Comparison of ENCODE assay signal across 26 mouse cellular contexts in the genomic region with DNA sequence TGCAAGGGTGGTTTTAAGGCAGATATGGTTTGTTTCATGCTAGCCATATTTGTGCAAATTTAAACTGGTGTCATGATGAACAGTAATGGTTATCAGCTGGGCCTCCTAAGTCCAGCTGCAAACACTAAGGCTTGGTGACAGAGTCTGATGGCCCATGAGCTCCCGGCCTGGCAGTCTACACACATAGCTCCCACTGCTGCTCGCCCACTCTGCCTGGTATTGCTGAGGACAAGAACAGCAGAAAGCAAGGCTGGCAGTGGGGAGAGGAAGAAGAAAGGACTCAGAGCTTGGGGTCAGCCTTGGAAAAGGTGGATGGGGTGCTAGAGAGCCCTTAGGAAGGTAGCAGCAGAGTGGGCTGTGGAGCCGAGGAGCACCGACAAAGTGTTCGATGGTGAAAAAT. TPM values are rescaled to one million over a fixed set of nuclear protein-coding genes. Genes with fewer than 3 reads are reported as not detected.
DNase-seq lines count a peak whose midpoint lies in the region; ATAC-seq and TF ChIP-seq lines count a peak whose summit lies in the region.
"Had no signal": no experiment of that assay in that cellular context is flagged by ENCODE, and none has a peak within 500 bp of the region (broad histone marks: within the 10 kb centered on the region; RNA-seq: fewer than 3 reads in every experiment).

No protein-coding gene starts in this region.

- intact Hi-C loops in left cerebral cortex, adult 2 months (cut with DNase I): no loop called here
- intact Hi-C loops in left cerebral cortex, postnatal 10 days (cut with DNase I): no loop called here

- ATAC-seq in frontal cortex, adult (ENCODE audit: low TSS enrichment): peak; percentile 51
- ATAC-seq: activated CD4-positive, CD25-positive, alpha-beta regulatory T cell, adult 4 months; CD4-positive, CD25-positive, alpha-beta regulatory T cell, adult 4 months; forebrain, embryonic 14.5 days; forebrain, embryonic 16.5 days; Patski had no signal

- no peak for TF ChIP-seq CTCF in left cerebral cortex, adult 2 months (IDR thresholded peaks at IDR 0.05)

- H3K27ac ChIP-seq in left cerebral cortex, adult 2 months: peak overlapping the region; percentile 84
- H3K27ac ChIP-seq: embryonic facial prominence, embryonic 13.5 days; embryonic facial prominence, embryonic 15.5 days; forebrain, embryonic 10.5 days; forebrain, embryonic 12.5 days had no signal

- H3K4me3 ChIP-seq in left cerebral cortex, adult 2 months: no peak overlapping the region
- H3K4me3 ChIP-seq: embryonic facial prominence, embryonic 13.5 days; embryonic facial prominence, embryonic 15.5 days; erythroblast, embryonic 14.5 days; forebrain, embryonic 10.5 days; forebrain, embryonic 12.5 days had no signal

- no peak for DNase-seq in frontal cortex, postnatal 36 days (ENCODE audit: low spot score in 2 of 2)
- DNase-seq in left cerebral cortex, adult 2 months (ENCODE audit: extremely low spot score in 1 of 2, low spot score in 2 of 2): peak in 1 of 2 experiments; percentile 27
- no peak for DNase-seq in left cerebral cortex, postnatal 10 days (ENCODE audit: extremely low spot score in 1 of 2, low spot score in 2 of 2)
- DNase-seq in right cerebral cortex, adult 18-20 months: peak; percentile 52
- DNase-seq in right cerebral cortex, postnatal 14 days: no peak
- DNase-seq: adrenal gland, adult 8-10 months; adrenal gland, postnatal 14 days; adrenal gland, postnatal 36 days; B cell, adult 2 months; cerebellum, adult 11-12 months; cerebellum, adult 2 months; cerebellum, adult 9-10 months; cerebellum, postnatal 10 days; cerebellum, postnatal 25 days; embryo, embryonic 11 days had no signal

RNA-seq across cellular contexts. Expression of a gene that starts 7.3 kb away (rescaled TPM):
- total RNA-seq in left cerebral cortex, adult 2 months (2021): 10 to 100 TPM; 23.0 to 25.6 TPM
- total RNA-seq in left cerebral cortex, postnatal 10 days (2021): 10 to 100 TPM; 21.9 to 27.1 TPM

RNA-seq across cellular contexts. Expression of a gene that starts 45.2 kb away (rescaled TPM):
- total RNA-seq in left cerebral cortex, adult 2 months (2021): 1 to 10 TPM; 4.2 to 4.6 TPM
- total RNA-seq in left cerebral cortex, postnatal 10 days (2021): 1 to 10 TPM; 3.7 to 4.5 TPM
